Mouse (Mus musculus) liver, adult 2 months (tissue): ENCODE measurements around the gene Gclc.

Experiments
- CTCF ChIP-seq: fragments of 200-500 bp; IDR thresholded peaks from 2 replicates; pipeline ENCODE4 v1.5.1; 2011; ENCODE audit warnings: low read depth, low read length, control low read depth
- POLR2A ChIP-seq: fragments of 200-500 bp; IDR thresholded peaks from 2 replicates; pipeline ENCODE4 v1.6.1; 2011; ENCODE audit warnings: low read length, control low read depth; ENCODE audit not compliant: insufficient read depth; ENCODE audit errors: extremely low read depth

DNA sequence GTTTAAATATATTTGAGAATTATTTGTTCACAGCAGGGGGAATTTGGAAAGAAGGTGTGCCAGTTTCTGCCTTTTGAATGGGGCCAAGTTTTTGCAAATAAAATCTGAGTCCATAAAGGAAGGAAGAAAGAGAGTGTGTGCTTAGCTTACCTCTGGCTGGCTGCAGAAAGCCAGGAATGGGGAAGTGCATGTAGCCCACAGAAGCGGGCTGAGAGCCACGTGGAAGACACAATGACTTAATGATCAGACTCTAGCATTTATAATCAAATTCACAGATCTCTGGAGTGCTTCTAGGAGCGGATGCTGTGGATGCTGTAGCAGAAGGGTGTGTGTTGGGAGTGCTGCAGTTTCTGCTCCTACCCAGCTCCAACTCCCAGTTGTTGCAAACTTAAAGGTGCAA is 22.3 kb upstream of the Gclc start:
- no peak for TF ChIP-seq CTCF
- no peak for TF ChIP-seq POLR2A
